Mouse (Mus musculus): ENCODE measurements around the gene Abi3. TPM values are rescaled to one million over a fixed set of nuclear protein-coding genes. Genes with fewer than 3 reads are reported as not detected.

Gene Abi3
- polyA plus RNA-seq, 2 experiments = 2.3 to 4.9 TPM

- no peaks in the 10 kb centered on the region for H3K27me3 ChIP-seq (ENCODE audit: control insufficient read depth, insufficient read depth, low read length)
- H3K4me3 ChIP-seq (ENCODE audit: insufficient read depth in 1 of 2, low read depth in 2 of 2, low read length in 2 of 2) = no peak overlapping the region
- no peak overlapping the region for H3K9ac ChIP-seq (replicated peaks)
- no peak overlapping the region for H3K27ac ChIP-seq
- no peaks in the 10 kb centered on the region for H3K36me3 ChIP-seq (replicated peaks; ENCODE audit: control insufficient read depth, insufficient read depth, low read depth)
- peaks cover 0 to 18% of the 10 kb centered on the region in 2 experiments; a peak in 2 of 4 replicates for H3K4me1 ChIP-seq (replicated peaks; ENCODE audit: control insufficient read depth in 2 of 2, insufficient read depth in 2 of 2, low read length in 1 of 2)
- ATAC-seq (ENCODE audit: insufficient read depth) (no peak), DNase-seq (ENCODE audit: low read depth in 3 of 3, low spot score in 3 of 3) (no peak)
- H3K9me3 ChIP-seq (ENCODE audit: control insufficient read depth, low read length) = no peaks in the 10 kb centered on the region
- H3K4me2 ChIP-seq (ENCODE audit: low read depth) = no peak overlapping the region
- TF ChIP-seq EP300 (IDR thresholded peaks at IDR 0.05; ENCODE audit: low read depth) = no peak
- 47% methylated on average over 6 of the region's 6 CpGs for WGBS (ENCODE audit: insufficient replicate concordance)
Measured at GRCm38 (mm10) chr11:95869918-95870470, 27.7 kb upstream of the Abi3 start.

GRCm38 (mm10) chr11:95869442-95869841 lies 27.2 kb upstream of the Abi3 start:
- H3K9me3 ChIP-seq (ENCODE audit: control insufficient read depth, low read length) = no peaks in the 10 kb centered on the region
- no peaks in the 10 kb centered on the region for H3K36me3 ChIP-seq (replicated peaks; ENCODE audit: control insufficient read depth, insufficient read depth, low read depth)
- H3K27ac ChIP-seq = no peak overlapping the region
- no peak for TF ChIP-seq CTCF (IDR thresholded peaks at IDR 0.05; ENCODE audit: low read depth)
- TF ChIP-seq EP300 (IDR thresholded peaks at IDR 0.05; ENCODE audit: low read depth) = no peak
- no peak overlapping the region for H3K9ac ChIP-seq (replicated peaks)
- H3K4me1 ChIP-seq (replicated peaks; ENCODE audit: control insufficient read depth in 2 of 2, insufficient read depth in 2 of 2, low read length in 1 of 2) = peaks cover 0 to 18% of the 10 kb centered on the region in 2 experiments; a peak in 2 of 4 replicates
- no peak overlapping the region for H3K4me2 ChIP-seq (ENCODE audit: low read depth)
- WGBS (ENCODE audit: insufficient replicate concordance) = 70% methylated on average over 4 of the region's 4 CpGs
- no peak for DNase-seq (ENCODE audit: low read depth in 3 of 3, low spot score in 3 of 3)
- no peak for ATAC-seq (ENCODE audit: insufficient read depth)
- H3K4me3 ChIP-seq (ENCODE audit: insufficient read depth in 1 of 2, low read depth in 2 of 2, low read length in 2 of 2) = no peak overlapping the region
- no peaks in the 10 kb centered on the region for H3K27me3 ChIP-seq (ENCODE audit: control insufficient read depth, insufficient read depth, low read length)

GRCm38 (mm10) chr11:95861397-95861796 lies 19.1 kb upstream of the Abi3 start:
- TF ChIP-seq CTCF (IDR thresholded peaks at IDR 0.05; ENCODE audit: low read depth) (no peak), EP300 (IDR thresholded peaks at IDR 0.05; ENCODE audit: low read depth) (no peak)
- Histone ChIP-seq H3K4me1 (replicated peaks; ENCODE audit: control insufficient read depth in 2 of 2, insufficient read depth in 2 of 2, low read length in 1 of 2) (peaks cover 17 to 20% of the 10 kb centered on the region in 2 experiments), H3K4me3 (ENCODE audit: insufficient read depth in 1 of 2, low read depth in 2 of 2, low read length in 2 of 2) (no peak overlapping the region), H3K27ac (no peak overlapping the region), H3K9me3 (ENCODE audit: control insufficient read depth, low read length) (no peaks in the 10 kb centered on the region), H3K27me3 (ENCODE audit: control insufficient read depth, insufficient read depth, low read length) (no peaks in the 10 kb centered on the region), H3K4me2 (ENCODE audit: low read depth) (peak overlapping the region; percentile 28), H3K36me3 (replicated peaks; ENCODE audit: control insufficient read depth, insufficient read depth, low read depth) (no peaks in the 10 kb centered on the region), H3K9ac (replicated peaks) (no peak overlapping the region; the same call in 1 of the 2 replicates)
- ATAC-seq (ENCODE audit: insufficient read depth) = no peak
- 75% methylated on average over 8 of the region's 8 CpGs for WGBS (ENCODE audit: insufficient replicate concordance)
- DNase-seq (ENCODE audit: low read depth in 3 of 3, low spot score in 3 of 3) = no peak

- H3K27me3 ChIP-seq (ENCODE audit: control insufficient read depth, insufficient read depth, low read length) = no peaks in the 10 kb centered on the region
- WGBS (ENCODE audit: insufficient replicate concordance) = 11% methylated on average over 3 of the region's 3 CpGs
- peak; percentile 44 for ATAC-seq (ENCODE audit: insufficient read depth)
- no peaks in the 10 kb centered on the region for H3K9me3 ChIP-seq (ENCODE audit: control insufficient read depth, low read length)
- TF ChIP-seq CTCF (IDR thresholded peaks at IDR 0.05; ENCODE audit: low read depth) (no peak), EP300 (IDR thresholded peaks at IDR 0.05; ENCODE audit: low read depth) (peak; percentile 62)
- H3K4me3 ChIP-seq (ENCODE audit: insufficient read depth in 1 of 2, low read depth in 2 of 2, low read length in 2 of 2) = peak overlapping the region; percentile 76 to 78
- peak overlapping the region; percentile 97 for H3K27ac ChIP-seq
- peak; percentile 65 to 72 (median 70) for DNase-seq (ENCODE audit: low read depth in 3 of 3, low spot score in 3 of 3)
- H3K4me2 ChIP-seq (ENCODE audit: low read depth) = peak overlapping the region; percentile 95
- peak overlapping the region; percentile 78 for H3K9ac ChIP-seq (replicated peaks)
- peaks cover 17 to 20% of the 10 kb centered on the region in 2 experiments for H3K4me1 ChIP-seq (replicated peaks; ENCODE audit: control insufficient read depth in 2 of 2, insufficient read depth in 2 of 2, low read length in 1 of 2)
- no peaks in the 10 kb centered on the region for H3K36me3 ChIP-seq (replicated peaks; ENCODE audit: control insufficient read depth, insufficient read depth, low read depth)
Measured at GRCm38 (mm10) chr11:95860071-95860490, 17.8 kb upstream of the Abi3 start.

- Histone ChIP-seq H3K4me1 (replicated peaks; ENCODE audit: control insufficient read depth in 2 of 2, insufficient read depth in 2 of 2, low read length in 1 of 2) (peaks cover 17 to 20% of the 10 kb centered on the region in 2 experiments), H3K4me2 (ENCODE audit: low read depth) (peak overlapping the region; percentile 95), H3K27ac (peak overlapping the region; percentile 97), H3K9me3 (ENCODE audit: control insufficient read depth, low read length) (no peaks in the 10 kb centered on the region), H3K4me3 (ENCODE audit: insufficient read depth in 1 of 2, low read depth in 2 of 2, low read length in 2 of 2) (peak overlapping the region; percentile 76 to 78), H3K36me3 (replicated peaks; ENCODE audit: control insufficient read depth, insufficient read depth, low read depth) (no peaks in the 10 kb centered on the region), H3K27me3 (ENCODE audit: control insufficient read depth, insufficient read depth, low read length) (no peaks in the 10 kb centered on the region), H3K9ac (replicated peaks) (peak overlapping the region; percentile 78)
- WGBS (ENCODE audit: insufficient replicate concordance) = under 1% methylated on average over 35 of the region's 35 CpGs
- ATAC-seq (ENCODE audit: insufficient read depth) = peak; percentile 54
- TF ChIP-seq CTCF (IDR thresholded peaks at IDR 0.05; ENCODE audit: low read depth) = peak; percentile 31
- TF ChIP-seq EP300 (IDR thresholded peaks at IDR 0.05; ENCODE audit: low read depth) = no peak
- DNase-seq (ENCODE audit: low read depth in 3 of 3, low spot score in 3 of 3) = peak; percentile 56 to 59 (median 56)
Measured at GRCm38 (mm10) chr11:95859468-95859855, 17.2 kb upstream of the Abi3 start.

Data from liver, embryonic 14.5 days (tissue).